Mouse (Mus musculus) R1 (cell line): ENCODE measurements at regions not wholly inside any gene's neighbourhood (a gene's known extent, or its start where the extent isn't known, plus 50 kb on each side); places are given as distances from the start of the nearest gene placed in this dataset.

Source experiments
- DNase-seq: peaks from one replicate; pipeline ENCODE4 v3.0.0-alpha.2; 2018; ENCODE audit warnings: low read depth, low spot score

- peak; percentile 5 for DNase-seq
These were observed 53.7 kb upstream of the Foxb1 start for GRCm38 (mm10) chr9:69814432-69814831.

DNA sequence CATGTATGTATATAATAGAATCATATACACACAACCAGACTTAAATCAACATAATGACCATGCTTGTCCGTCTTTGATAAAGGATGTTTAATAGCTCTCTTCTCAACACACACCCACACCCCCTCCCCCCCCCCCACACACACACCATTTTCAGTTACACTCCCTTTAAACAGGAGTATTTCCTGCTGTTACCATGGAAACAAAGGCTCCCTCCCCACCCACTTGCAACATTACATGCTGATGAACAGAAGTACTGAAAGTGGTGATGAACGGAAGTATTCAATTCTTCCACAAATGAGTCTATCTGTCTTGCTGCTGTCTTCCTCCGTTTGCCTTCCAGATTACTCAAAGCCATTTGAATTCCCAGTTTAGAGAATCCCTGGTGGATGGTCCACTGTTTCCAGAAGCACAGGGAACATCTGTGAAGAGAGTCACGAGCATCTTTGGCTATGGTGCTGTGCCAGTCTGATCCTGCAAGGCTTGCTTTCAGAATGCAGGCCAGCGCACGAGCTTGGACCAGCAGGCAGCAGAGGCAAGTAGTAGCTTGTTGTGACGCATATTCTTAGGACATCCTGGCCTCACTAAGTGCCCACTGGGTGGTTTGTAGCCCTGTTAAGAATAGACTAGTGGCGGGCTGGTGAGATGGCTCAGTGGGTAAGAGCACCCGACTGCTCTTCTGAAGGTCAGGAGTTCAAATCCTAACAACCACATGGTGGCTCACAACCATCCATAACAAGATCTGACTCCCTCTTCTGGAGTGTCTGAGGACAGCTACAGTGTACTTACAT is 62.6 kb upstream of the Foxb1 start:
- peak; percentile 8 for DNase-seq

GRCm38 (mm10) chr9:69828428-69828827 is 67.7 kb upstream of the Foxb1 start:
- DNase-seq = no peak

- no peak for DNase-seq
These were observed 74.7 kb upstream of the Foxb1 start for GRCm38 (mm10) chr9:69835396-69835795.

DNA sequence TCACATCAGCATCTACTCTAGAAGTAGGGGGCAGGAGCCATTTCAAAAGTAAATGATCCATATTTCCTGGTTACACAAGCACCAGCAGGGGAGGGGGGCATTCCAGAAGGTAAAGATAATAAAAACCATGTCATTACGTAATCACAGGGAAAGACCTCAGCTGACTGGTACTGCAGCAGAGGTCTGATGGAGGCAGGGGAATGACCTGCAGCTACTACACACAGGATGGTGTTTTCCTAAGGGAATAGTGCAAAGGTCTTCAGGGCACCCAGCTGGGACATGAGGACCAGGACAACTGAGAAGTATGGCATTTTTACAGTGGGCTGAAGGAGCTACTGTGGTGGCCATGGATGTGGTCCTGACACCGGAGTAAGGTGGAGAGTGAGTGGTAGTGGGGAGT is 78.5 kb upstream of the Foxb1 start:
- DNase-seq = no peak

GRCm38 (mm10) chr9:69844712-69845111 is 84.0 kb upstream of the Foxb1 start:
- DNase-seq = no peak

DNA sequence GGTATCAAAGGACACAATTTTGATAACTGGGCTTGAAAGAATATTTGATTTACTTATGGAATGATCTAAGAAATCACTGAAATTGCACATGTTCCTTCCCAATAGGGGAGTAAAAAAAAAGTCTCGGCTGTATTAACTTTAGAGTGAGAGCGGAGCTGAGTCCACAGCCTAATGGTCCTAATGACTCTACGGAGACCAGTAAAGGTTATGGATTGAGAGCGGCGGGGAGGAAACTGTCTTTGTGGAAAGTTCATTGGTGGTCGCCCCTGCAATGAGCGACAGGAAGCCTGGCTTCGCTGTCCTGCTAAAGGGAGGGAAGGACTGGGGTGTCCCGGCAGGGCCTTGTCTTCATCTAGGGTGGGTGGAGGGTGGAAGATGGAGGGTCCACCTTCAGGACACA is 84.5 kb upstream of the Foxb1 start:
- DNase-seq = no peak

DNA sequence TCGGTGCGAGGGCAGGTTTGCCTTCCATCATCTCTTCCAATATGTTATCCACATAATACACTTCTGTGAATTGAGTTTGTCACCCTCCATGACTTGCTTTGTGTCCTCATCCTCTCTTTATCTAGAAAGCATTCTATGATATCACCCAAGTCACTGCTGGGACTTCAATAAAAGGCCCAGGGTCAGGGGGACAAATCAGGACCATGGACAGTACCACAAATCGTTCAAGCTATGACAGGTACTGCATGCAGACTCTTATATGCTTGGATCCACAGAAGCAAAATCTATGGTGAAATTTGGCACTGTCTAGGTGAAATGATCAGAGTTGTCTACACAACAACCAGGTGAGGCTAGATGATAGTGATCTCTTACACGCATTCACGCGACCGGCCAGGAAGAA is 95.9 kb upstream of the Foxb1 start:
- peak; percentile 66 for DNase-seq

- DNase-seq = no peak
These were observed 97.9 kb upstream of the Foxb1 start for GRCm38 (mm10) chr9:69858619-69859018.

- peak; percentile 42 for DNase-seq
These were observed 109.4 kb upstream of the Foxb1 start for GRCm38 (mm10) chr9:69870182-69870581.

GRCm38 (mm10) chr9:69886351-69886750 is 102.9 kb upstream of the Bnip2 start:
- DNase-seq = no peak

DNA sequence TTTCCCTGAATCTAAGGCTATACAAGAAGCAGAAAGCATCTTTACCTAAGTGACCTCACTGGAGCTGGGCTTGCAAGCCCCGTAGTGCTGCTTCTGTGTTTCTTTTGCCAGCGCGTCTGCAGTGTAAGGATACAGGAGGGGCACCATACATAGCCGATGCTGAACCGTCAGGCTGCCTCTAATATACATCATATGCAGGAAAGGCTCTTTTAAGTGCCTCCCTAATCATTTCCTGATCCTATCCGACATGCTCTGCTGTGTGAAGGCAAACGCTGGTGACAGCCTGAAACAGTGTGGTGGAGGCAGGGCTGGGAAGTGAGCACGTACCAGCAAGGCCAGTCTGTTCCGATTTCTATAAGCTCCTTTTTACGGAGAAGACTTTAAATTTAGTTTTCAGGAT is 91.2 kb upstream of the Bnip2 start:
- DNase-seq = no peak

DNA sequence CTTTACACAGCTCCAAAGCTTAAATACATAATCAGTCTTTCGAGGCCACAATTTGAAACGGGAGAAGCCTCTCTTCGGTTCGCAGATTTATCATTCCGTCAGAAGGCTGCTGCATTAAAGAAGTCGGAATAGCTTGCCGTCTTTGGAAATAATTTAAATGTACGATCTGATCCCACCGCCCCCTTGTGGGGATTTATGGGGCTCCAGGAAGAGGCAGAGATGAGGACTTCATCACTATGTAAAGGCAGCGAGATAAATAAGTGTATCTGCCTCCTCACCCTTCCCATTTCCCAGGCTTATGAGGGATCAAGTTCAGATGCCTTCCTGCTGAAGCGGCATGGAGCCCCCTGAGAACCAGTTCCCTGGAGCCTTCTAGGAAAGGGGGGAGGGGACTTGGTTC is 89.9 kb upstream of the Bnip2 start:
- peak; percentile 30 for DNase-seq

DNA sequence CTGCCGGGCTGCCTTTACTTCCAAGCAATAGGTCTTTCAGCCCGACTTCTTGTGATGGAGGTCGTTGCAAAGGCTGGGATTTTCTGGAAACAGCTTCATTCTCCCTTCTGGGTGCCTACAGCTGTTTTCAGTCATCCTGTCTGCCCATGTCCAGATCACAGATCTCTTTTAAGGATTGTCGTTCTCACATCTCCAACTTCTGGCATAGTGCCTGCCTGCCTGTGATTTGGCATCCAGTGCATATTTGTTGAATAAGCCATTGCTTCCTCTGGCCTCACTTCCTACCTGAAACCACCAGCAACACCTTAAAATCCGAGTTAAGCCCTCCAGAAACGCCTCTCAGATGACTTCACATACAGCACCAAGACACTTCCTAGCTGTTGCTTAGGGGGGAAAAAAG is 88.4 kb upstream of the Bnip2 start:
- DNase-seq = no peak

DNA sequence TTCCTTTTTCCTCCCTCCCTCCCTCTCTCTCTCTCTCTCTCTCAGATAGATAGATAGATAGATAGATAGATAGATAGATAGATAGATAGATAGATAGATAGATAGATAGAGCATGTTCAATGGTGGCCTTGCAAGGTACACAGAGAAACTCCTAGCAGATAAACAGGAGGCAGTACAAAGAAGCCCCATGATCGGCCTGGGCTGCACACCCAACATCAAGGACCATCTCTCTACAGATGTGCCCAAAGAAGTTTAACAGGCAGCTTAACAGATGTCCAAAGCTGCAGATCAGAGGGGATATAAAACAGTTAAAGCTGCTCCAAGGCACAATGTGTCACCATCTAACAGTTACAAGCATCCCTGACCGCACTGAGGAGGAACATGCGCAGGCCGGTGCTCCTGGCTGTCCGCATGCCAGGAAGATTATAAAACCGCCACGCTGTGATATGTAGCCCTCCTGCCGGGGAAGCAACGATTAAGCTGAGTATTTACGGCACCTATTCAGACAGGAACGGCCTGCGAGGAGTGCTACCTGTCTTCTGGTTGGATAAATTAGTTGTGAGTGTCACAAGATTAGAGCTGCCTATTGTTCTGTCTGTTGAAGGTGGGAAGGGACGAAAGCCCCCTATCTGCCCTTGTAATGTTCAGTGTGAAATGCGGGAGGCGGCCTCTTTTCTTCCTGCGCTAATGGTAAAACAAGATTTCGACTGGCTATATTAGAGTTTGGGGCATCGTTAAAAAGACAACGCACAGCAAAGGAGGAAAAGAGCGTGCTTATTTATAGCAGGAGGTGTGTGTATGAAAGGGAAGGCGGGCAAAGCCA is 81.9 kb upstream of the Bnip2 start:
- peak; percentile 51 for DNase-seq

DNA sequence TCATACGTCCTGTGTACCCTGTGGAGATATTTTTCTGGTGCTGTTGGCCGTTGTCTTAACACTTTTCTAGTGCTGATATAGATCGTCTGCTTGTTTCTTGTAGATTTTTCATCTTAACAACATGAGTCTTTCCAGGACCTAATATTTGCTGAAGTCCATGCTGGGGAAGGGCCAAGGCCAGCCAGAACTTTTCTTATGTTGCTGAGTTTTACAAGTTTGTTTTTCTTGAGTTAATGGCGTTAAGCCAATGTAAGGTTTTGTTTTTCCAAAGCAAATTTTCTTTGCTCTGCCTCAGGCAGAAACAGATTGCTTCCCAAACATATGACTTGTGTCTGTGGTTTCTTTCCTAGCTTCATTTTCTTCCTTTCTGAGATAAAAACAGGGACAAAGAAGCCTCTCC is 78.6 kb upstream of the Bnip2 start:
- no peak for DNase-seq

DNA sequence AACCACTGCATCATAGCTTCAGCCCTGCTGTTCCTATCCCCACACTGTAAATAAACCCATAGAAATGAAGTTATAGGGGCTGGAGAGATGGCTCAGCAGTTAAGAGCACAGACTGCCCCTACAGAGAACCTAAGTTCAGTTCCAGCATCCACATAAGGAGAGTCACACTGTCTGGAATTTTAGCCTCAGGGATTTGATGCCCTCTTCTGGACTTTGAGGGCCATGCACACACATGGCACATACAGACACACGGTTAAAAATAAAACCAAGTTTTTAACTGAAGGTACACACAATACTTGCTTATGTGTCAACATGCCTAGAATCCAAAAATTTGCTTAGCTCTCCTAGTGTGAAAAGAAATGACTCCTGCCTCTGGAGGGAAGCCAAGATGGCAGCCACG is 61.1 kb upstream of the Bnip2 start:
- DNase-seq = no peak

DNA sequence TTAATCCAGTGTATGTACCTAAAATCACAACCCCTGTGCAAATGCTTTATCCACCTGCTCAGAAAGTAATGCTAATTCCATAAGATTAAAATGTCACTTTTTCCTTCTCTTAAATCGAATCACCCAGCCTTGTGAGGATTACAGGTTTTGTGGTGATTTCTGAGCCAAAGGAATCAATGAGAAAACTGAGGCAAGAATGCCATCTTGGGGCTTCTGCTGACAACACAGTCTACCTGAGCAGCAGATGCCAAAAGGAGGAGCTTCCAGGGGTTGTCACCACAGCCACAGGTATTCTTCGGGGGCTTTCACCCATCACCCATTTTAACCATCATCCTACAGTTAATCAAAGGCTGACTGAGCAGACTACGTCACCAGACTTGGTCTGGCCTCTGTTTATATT is 51.4 kb upstream of the Bnip2 start:
- no peak for DNase-seq
